Mouse (Mus musculus): ENCODE data around the gene Zfp385a.

DNA sequence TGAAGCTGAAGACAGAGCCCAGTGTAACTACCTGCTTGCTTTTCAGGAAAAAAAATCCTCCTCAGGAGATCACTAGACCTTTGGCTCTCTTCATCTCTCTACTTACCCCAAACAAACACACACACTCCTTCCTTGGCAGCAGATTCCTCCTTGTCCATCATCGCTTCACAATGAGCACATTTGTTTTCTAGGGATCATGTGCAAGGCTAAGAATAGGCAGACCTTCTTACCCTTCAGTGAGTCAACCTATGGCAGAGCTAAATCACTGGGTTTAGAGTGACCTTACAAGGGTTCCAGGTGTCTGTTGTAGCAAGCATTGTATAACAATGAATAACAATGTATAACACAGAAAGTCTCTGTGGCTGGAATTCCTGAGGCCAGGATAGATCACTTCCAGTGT is 31.8 kb upstream of the Zfp385a start:
- TF ChIP-seq CTCF (conservative IDR thresholded peaks at IDR 0.05; ENCODE audit: low read length): no peak
- TF ChIP-seq POU5F1 (IDR thresholded peaks at IDR 0.05; ENCODE audit: borderline replicate concordance, low read length): no peak
- TF ChIP-seq NANOG (IDR thresholded peaks at IDR 0.05; ENCODE audit: borderline replicate concordance, low read length): no peak

All from E14TG2a.4 (cell line).